Mouse (Mus musculus) heart, adult 2 months (tissue): Measurements from ENCODE around the gene Usf1.

ENCODE experiments used
- CTCF ChIP-seq: fragments of 200-600 bp; IDR thresholded peaks from 2 replicates; pipeline ENCODE4 v1.8.1; 2022; ENCODE audit warnings: antibody characterized with exemption, mild to moderate bottlenecking, moderate library complexity
- EP300 ChIP-seq: fragments of 200-500 bp; IDR thresholded peaks from 2 replicates; pipeline ENCODE4 v1.6.1; 2011; ENCODE audit warnings: low read depth, low read length, control low read depth; ENCODE audit not compliant: insufficient read depth
- POLR2A ChIP-seq: fragments of 200-500 bp; IDR thresholded peaks from 2 replicates; pipeline ENCODE4 v1.6.1; 2011; ENCODE audit warnings: mild to moderate bottlenecking, low read depth, low read length, control low read depth; ENCODE audit not compliant: insufficient read depth

GRCm38 (mm10) chr1:171384361-171384760 lies 26.8 kb upstream of the Usf1 start:
- TF ChIP-seq CTCF (no peak), POLR2A (no peak), EP300 (no peak)
